Mouse (Mus musculus) stomach, postnatal 0 days (tissue): Measurements from ENCODE around the gene Gm136.
A peak's percentile ranks its signal among the peaks of the same experiment; 100 is the strongest.

Experiments used
- CTCF ChIP-seq: IDR thresholded peaks from 2 replicates; pipeline ENCODE4 v1.5.1; 2016; ENCODE audit warnings: antibody characterized with exemption, low read depth, mild to moderate bottlenecking, moderate library complexity
- EP300 ChIP-seq: optimal IDR thresholded peaks from 2 replicates; pipeline ENCODE3; 2016; ENCODE audit warnings: antibody characterized with exemption

- peak; percentile 65 for TF ChIP-seq CTCF
- TF ChIP-seq EP300, result no peak
Measured at GRCm38 (mm10) chr4:34701528-34701927, 54.5 kb downstream of the Gm136 start.
